Comparison of ENCODE assay signal across 11 mouse cellular contexts in the genomic region with DNA sequence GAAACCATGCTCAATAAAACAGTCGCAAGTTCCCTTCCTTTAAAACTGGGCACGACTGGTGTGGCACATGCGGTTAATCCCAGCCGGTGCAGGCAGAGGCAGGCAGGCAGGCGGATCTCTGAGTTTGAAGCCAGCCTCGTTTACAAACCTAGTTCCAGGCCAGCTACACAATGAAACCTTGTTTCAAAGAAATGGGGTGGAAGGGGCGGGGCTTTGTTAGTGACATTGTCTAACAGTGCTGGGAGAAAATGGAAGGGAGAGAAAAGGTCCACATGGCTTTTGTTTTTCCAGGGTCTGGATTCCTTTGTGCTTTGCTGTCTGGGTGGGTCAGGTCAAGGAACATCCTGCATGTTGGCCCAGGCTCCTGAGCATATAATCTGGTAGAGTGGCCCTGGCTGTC.
A peak's percentile ranks its signal among the peaks of the same experiment; 100 is the strongest.
DNase-seq lines count a peak whose midpoint lies in the region; ATAC-seq and TF ChIP-seq lines count a peak whose summit lies in the region.
"Had no signal": no experiment of that assay in that cellular context is flagged by ENCODE, and none has a peak within 500 bp of the region (broad histone marks: within the 10 kb centered on the region; RNA-seq: fewer than 3 reads in every experiment).

No protein-coding gene starts in this region.

- no peaks in the 10 kb centered on the region for H3K36me3 ChIP-seq in forebrain, embryonic 11.5 days (ENCODE audit: control insufficient read depth, insufficient read depth, low read length)
- no peaks in the 10 kb centered on the region for H3K36me3 ChIP-seq in forebrain, embryonic 10.5 days (replicated peaks)
- H3K36me3 ChIP-seq in liver, embryonic 14.5 days (replicated peaks; ENCODE audit: control insufficient read depth, insufficient read depth, low read depth) = no peaks in the 10 kb centered on the region
- H3K36me3 ChIP-seq in liver, postnatal 0 days (replicated peaks; ENCODE audit: insufficient read depth, low read length) = no peaks in the 10 kb centered on the region
- H3K36me3 ChIP-seq in limb, embryonic 13.5 days = 0 out of 2 replicates have a peak, but pooled peaks cover 2% of the 10 kb centered on the region
- H3K36me3 ChIP-seq: G1E had no signal

- no peak for DNase-seq in forebrain, embryonic 11.5 days (ENCODE audit: low spot score)
- DNase-seq in forebrain, embryonic 10.5 days (ENCODE audit: extremely low spot score, low spot score) = no peak
- DNase-seq in liver, embryonic 14.5 days (ENCODE audit: low read depth in 3 of 3, low spot score in 3 of 3) = no peak
- no peak for DNase-seq in liver, postnatal 0 days
- DNase-seq in Muller cell, postnatal 12 days (ENCODE audit: inconsistent ontology term) = peak; percentile 92
- DNase-seq in heart, postnatal 14 days = no peak
- DNase-seq in urinary bladder, postnatal 14 days (ENCODE audit: low spot score) = no peak

- H3K4me3 ChIP-seq in forebrain, embryonic 11.5 days (ENCODE audit: low read depth, low read length) = no peak overlapping the region
- no peak overlapping the region for H3K4me3 ChIP-seq in forebrain, embryonic 10.5 days
- no peak overlapping the region for H3K4me3 ChIP-seq in liver, embryonic 14.5 days (ENCODE audit: insufficient read depth in 1 of 2, low read depth in 2 of 2, low read length in 2 of 2)
- no peak overlapping the region for H3K4me3 ChIP-seq in liver, postnatal 0 days (ENCODE audit: low read depth, low read length)
- no peak overlapping the region for H3K4me3 ChIP-seq in limb, embryonic 13.5 days
- H3K4me3 ChIP-seq: left cerebral cortex, adult 2 months had no signal

- H3K4me2 ChIP-seq in forebrain, embryonic 11.5 days (ENCODE audit: low read depth, low read length, severe bottlenecking) = no peak overlapping the region
- peak overlapping the region; percentile 42; the same call in 1 of the 2 replicates for H3K4me2 ChIP-seq in liver, embryonic 14.5 days (ENCODE audit: low read depth)
- H3K4me2 ChIP-seq in liver, postnatal 0 days (ENCODE audit: low read depth, low read length) = no peak overlapping the region
- peak overlapping the region; percentile 69 for H3K4me2 ChIP-seq in limb, embryonic 13.5 days (replicated peaks)

- H3K4me1 ChIP-seq in forebrain, embryonic 11.5 days (replicated peaks; ENCODE audit: control insufficient read depth, insufficient read depth, low read length) = peaks cover 3% of the 10 kb centered on the region; the same call in 1 of the 2 replicates
- peaks cover 27% of the 10 kb centered on the region for H3K4me1 ChIP-seq in forebrain, embryonic 10.5 days
- peaks cover 0 to 7% of the 10 kb centered on the region in 2 experiments; a peak in 2 of 4 replicates for H3K4me1 ChIP-seq in liver, embryonic 14.5 days (replicated peaks; ENCODE audit: control insufficient read depth in 2 of 2, insufficient read depth in 2 of 2, low read length in 1 of 2)
- H3K4me1 ChIP-seq in liver, postnatal 0 days (ENCODE audit: insufficient read depth) = peaks cover 4% of the 10 kb centered on the region
- H3K4me1 ChIP-seq in limb, embryonic 13.5 days = peaks cover 18% of the 10 kb centered on the region

- H3K27me3 ChIP-seq in forebrain, embryonic 11.5 days (ENCODE audit: control insufficient read depth, insufficient read depth, low read length) = no peaks in the 10 kb centered on the region
- H3K27me3 ChIP-seq in forebrain, embryonic 10.5 days (ENCODE audit: poor library complexity, severe bottlenecking) = peaks cover 7% of the 10 kb centered on the region; the same call in 1 of the 2 replicates
- H3K27me3 ChIP-seq in liver, embryonic 14.5 days (ENCODE audit: control insufficient read depth, insufficient read depth, low read length) = no peaks in the 10 kb centered on the region
- H3K27me3 ChIP-seq in liver, postnatal 0 days (ENCODE audit: insufficient read depth, low read length) = no peaks in the 10 kb centered on the region
- 0 out of 2 replicates have a peak, but pooled peaks cover 3% of the 10 kb centered on the region for H3K27me3 ChIP-seq in limb, embryonic 13.5 days

- 45% methylated on average over 7 of the region's 7 CpGs for WGBS in forebrain, embryonic 11.5 days
- WGBS in forebrain, embryonic 10.5 days = 47% methylated on average over 7 of the region's 7 CpGs
- 51% methylated on average over 7 of the region's 7 CpGs for WGBS in liver, embryonic 14.5 days (ENCODE audit: insufficient replicate concordance)
- 63% methylated on average over 7 of the region's 7 CpGs for WGBS in liver, postnatal 0 days (ENCODE audit: insufficient replicate concordance)
- WGBS in limb, embryonic 13.5 days = 36% methylated on average over 7 of the region's 7 CpGs

- no peak overlapping the region for H3K9ac ChIP-seq in forebrain, embryonic 11.5 days (ENCODE audit: low read length)
- H3K9ac ChIP-seq in liver, embryonic 14.5 days (replicated peaks) = no peak overlapping the region
- H3K9ac ChIP-seq in liver, postnatal 0 days (replicated peaks) = no peak overlapping the region
- no peak overlapping the region for H3K9ac ChIP-seq in limb, embryonic 13.5 days

- no peak for TF ChIP-seq EP300 in liver, embryonic 14.5 days (IDR thresholded peaks at IDR 0.05; ENCODE audit: low read depth)
- TF ChIP-seq EP300 in liver, postnatal 0 days (IDR thresholded peaks at IDR 0.05; ENCODE audit: low read depth) = no peak

- no peak for TF ChIP-seq CTCF in liver, embryonic 14.5 days (IDR thresholded peaks at IDR 0.05; ENCODE audit: low read depth)
- no peak for TF ChIP-seq CTCF in liver, postnatal 0 days (IDR thresholded peaks at IDR 0.05; ENCODE audit: low read depth)

- H3K9me3 ChIP-seq in forebrain, embryonic 11.5 days (ENCODE audit: control insufficient read depth, low read length) = peaks cover 3% of the 10 kb centered on the region; the same call in 1 of the 2 replicates
- peaks cover 3% of the 10 kb centered on the region; the same call in 1 of the 2 replicates for H3K9me3 ChIP-seq in forebrain, embryonic 10.5 days
- no peaks in the 10 kb centered on the region for H3K9me3 ChIP-seq in liver, embryonic 14.5 days (ENCODE audit: control insufficient read depth, low read length)
- H3K9me3 ChIP-seq in liver, postnatal 0 days (ENCODE audit: low read length) = no peaks in the 10 kb centered on the region
- peaks cover 8% of the 10 kb centered on the region; the same call in 1 of the 2 replicates for H3K9me3 ChIP-seq in limb, embryonic 13.5 days

- 0 out of 2 replicates have a peak, but pooled peaks have one; percentile 16 for ATAC-seq in forebrain, embryonic 11.5 days (replicated peaks; ENCODE audit: low FRiP score)
- no peak for ATAC-seq in liver, embryonic 14.5 days (ENCODE audit: insufficient read depth)
- ATAC-seq in liver, postnatal 0 days = no peak
- no peak for ATAC-seq in limb, embryonic 13.5 days (ENCODE audit: low FRiP score, low read depth)
- ATAC-seq: intestine, postnatal 0 days had no signal

- intact Hi-C loops in heart, postnatal 14 days (cut with DNase I) = loop anchor here (5.0 kb wide), 2 partner anchors 251 to 289 kb away; no protein-coding TSS in a partner anchor

- H3K27ac ChIP-seq in forebrain, embryonic 11.5 days (ENCODE audit: low read depth, low read length) = no peak overlapping the region
- no peak overlapping the region for H3K27ac ChIP-seq in forebrain, embryonic 10.5 days
- no peak overlapping the region for H3K27ac ChIP-seq in liver, embryonic 14.5 days
- no peak overlapping the region for H3K27ac ChIP-seq in liver, postnatal 0 days (ENCODE audit: low read depth)
- no peak overlapping the region for H3K27ac ChIP-seq in limb, embryonic 13.5 days
- H3K27ac ChIP-seq: left cerebral cortex, adult 2 months had no signal

Comparison
In these comparisons a context has a peak if more than half of its experiments do, and no peak if none do; other contexts are left out.
1. H3K4me2 ChIP-seq: peak in liver, embryonic 14.5 days (single experiment) and limb, embryonic 13.5 days (single experiment); none in forebrain, embryonic 11.5 days (single experiment) and liver, postnatal 0 days (single experiment).